Mouse (Mus musculus) kidney, adult 11 months (tissue): ENCODE results near the gene Nkapd1.
A peak's percentile ranks its signal among the peaks of the same experiment; 100 is the strongest.
"Not testable (repeated sequence)": the region's sequence is repeated elsewhere in the genome, so short reads cannot be mapped to it uniquely, and the experiment has no call there.

ENCODE experiments used
- DNase-seq: peaks from one replicate; pipeline ENCODE4 v3.0.0; 2022

Gene Nkapd1

GRCm38 (mm10) chr9:50616766-50617603, at the start of gene Nkapd1, which contains the start of gene Pih1d2:
Nkapd1 (minus strand) TSS chr9:50617464.
Pih1d2 (plus strand) TSS chr9:50617321.
- DNase-seq, result peak; percentile 88

- DNase-seq, result no peak
These were observed 49.2 kb upstream of the Nkapd1 start for GRCm38 (mm10) chr9:50666442-50666841.

DNA sequence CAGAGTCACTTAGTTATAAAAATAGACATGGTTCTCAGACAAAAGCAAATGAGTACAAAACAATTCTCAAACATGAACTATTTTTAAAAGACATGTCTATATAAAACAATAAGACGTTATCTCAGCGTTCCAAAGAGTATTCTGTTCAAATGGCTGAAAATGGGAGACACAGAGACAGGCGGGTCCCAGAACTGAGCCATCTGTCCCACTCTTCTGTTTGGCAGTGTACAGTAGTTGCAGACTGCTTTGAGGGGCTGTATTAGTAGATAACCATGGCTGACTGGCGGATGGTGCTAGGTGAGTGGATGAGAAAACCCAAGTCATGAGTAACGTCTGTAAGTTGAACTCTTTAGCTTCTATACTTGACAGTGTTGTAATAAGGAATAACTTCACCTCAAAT, 47.6 kb upstream of the Nkapd1 start:
- DNase-seq, result no peak

- DNase-seq, result peak; percentile 66
These were observed 43.2 kb upstream of the Nkapd1 start for GRCm38 (mm10) chr9:50660431-50660830.

GRCm38 (mm10) chr9:50659392-50660217, 42.3 kb upstream of the Nkapd1 start, which contains the start of gene Dlat:
Dlat (minus strand) TSS chr9:50659780.
- peak; percentile 89 for DNase-seq

DNA sequence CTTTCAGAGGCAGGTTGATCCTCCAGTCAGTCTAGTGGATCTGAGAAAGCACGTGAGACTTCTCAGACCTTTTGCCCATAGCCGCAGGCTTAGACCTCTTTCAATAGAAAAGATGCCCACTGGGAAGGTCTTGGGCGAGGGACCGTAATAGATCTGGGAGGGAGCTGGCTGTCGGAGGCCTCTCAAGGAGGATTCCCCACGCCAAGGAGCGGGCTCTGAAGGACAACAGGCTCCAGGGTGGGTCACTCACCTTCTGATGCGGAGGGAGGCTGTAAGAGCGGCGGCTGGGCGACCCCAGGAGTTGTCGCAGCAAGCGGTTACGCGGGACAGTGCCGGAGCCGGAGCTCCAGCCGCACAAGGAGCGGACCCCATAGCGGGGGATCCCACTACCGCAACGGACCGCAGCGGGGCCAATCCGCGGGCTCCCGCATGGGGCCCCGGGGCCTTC, 41.7 kb upstream of the Nkapd1 start:
- no peak for DNase-seq

- no peak for DNase-seq
These were observed 41.1 kb upstream of the Nkapd1 start for GRCm38 (mm10) chr9:50658391-50658790.

DNA sequence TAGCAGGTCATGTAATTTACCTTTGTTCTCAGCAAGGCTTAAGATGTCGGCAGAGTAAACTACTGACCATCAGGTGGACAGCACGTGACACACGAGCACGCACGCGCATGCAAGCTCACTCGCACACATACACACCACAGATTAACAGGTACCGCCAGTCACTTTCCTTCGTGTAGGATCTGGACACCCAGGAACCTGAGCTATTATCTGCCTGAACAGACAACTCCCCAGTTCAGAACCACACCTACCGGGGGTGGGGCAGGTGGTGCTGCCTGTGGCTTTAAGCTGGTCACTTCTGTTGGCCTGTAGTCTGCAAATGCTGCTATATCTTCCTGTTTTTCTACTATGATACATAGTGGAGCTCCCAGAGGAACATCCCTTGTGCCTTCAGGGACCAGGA, 33.2 kb upstream of the Nkapd1 start:
- DNase-seq, result no peak

GRCm38 (mm10) chr9:50646826-50647370, 29.6 kb upstream of the Nkapd1 start:
- DNase-seq, result no peak

DNA sequence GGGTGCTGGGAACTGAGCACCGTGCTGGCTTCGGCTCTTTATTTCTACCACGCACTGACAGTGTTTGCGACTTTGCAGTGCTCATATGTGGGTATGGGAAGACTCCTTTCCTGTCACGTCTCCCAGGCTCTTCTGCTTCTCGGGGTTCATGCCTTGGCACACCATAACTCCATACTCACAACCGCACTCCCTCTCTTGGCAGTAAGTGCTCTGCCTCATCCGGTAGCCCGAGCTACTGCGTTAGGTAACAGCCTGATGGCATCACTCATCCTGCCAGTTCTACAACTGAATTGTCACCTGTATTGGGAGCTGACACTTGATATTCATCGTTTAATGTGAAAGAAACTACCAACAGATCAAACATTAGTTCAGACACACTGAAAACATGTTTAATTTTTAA, 17.0 kb upstream of the Nkapd1 start:
- no peak for DNase-seq

GRCm38 (mm10) chr9:50633059-50633458, 15.8 kb upstream of the Nkapd1 start:
- no peak for DNase-seq

DNA sequence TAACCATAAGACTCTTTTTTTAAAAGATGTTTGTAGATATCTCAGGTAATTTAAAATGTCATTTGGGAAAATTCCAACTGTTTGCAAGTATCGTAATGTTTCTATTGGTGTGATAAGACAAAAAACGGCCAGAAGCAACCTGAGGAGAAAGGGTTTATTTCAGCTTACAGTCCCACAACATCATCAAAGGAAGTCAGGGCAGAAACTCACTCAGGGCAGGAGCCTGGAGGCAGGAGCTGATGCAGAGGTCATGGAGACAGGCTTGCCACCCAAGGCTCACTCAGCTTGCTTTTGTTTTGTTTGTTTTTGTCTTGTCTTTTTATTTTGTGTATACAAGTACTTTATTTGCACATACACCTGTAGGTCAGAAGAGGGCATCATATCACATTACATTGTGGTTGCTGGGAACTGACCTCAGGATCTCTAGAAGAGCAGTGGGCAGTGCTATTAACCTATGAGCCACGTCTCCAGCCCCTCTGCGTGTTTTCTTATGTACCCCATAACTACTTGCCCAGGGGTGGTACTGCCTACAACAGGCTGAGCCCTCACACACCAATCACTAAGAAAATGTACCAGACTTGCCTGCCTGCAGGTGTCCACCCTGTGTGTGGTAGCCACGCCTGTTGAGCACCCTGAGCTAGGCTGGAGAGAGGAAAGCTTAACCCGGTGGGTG, 14.9 kb upstream of the Nkapd1 start:
- DNase-seq, result no peak

- DNase-seq, result not testable (repeated sequence)
These were observed 13.6 kb upstream of the Nkapd1 start for GRCm38 (mm10) chr9:50630903-50631302.

DNA sequence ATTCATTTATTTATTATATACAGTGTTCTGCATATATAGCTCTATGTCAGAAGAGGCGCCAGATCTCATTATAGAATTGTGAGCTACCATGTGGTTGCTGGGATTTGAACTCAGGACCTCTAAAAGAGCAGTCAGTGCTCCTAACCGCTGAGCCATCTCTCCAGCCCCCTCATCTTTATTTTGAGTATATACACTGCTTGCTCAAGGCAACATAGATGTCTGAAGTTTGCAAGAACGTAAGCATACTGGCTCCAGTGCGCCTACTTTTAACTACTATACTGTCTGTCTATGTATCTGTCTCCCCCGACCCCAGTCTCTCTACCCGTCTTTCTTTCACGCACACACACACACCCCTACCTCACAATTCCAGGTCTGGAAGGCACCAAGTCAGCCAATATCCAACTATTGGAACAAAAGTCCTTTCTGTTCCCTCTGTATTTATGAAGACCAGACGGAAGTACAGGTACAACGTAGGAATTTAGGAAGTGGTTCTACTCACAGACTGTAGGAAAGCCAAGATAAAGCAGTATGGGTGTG, 598 bp upstream of the Nkapd1 start:
- DNase-seq, result no peak

GRCm38 (mm10) chr9:50616161-50616560, 1.1 kb downstream of the Nkapd1 start:
- DNase-seq, result no peak

DNA sequence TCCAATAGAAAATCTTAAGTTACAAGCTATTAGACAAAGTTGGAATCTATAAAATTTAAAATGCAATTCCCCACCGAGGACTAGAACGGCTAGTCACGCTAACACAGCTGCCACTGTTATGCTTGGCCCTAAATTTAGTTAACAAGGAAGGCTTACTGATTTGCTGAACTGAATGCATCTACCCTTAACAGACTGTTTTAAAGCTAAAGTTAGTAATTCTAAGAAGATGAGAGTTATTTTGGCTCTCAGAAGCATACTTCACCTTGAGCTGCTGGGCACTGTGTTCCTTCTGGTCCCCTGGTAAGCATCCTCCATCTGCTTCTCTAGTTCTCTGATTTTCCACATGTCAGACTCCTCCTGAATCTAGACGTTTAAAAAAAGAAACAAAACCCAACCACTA, 5.1 kb downstream of the Nkapd1 start:
- DNase-seq, result no peak

DNA sequence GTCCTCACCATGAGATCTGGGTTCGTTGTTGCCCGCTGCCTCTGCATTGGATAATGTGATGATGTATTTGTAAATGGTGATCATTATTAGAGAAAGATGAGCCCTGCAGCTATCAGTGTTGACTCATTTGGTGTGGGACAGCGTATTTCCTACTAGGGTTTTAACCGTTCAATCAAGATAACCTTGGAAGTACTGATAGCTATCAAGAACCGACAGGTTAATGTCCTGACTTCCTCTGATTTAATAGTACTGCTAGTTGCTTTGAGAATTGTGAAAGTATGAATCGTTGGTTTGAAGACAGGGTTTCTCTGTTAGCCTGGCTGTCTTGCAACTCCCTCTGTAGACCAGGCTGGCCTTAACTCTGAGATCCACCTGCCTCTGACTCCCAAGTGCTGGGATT, 12.9 kb downstream of the Nkapd1 start:
- no peak for DNase-seq

DNA sequence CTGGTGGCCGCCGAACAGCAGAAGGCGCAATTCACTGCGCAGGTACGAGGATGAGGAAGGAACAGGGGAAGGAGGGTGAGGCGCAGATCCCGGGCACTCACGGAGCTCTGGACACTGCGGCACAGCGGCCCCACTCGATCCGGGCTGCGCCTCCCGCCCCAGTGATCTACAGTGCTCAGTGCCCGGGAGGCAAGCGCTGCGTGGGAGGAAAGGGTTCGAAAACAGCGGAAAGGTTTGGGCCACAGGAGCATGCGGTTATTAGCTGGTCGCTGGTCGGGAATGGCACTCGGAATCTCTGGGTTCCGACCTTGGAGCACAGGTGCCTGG, 13.3 kb downstream of the Nkapd1 start:
- DNase-seq, result no peak

GRCm38 (mm10) chr9:50603189-50603997, 13.9 kb downstream of the Nkapd1 start, which contains the start of the genes Sdhd and Timm8b:
Sdhd (minus strand) TSS chr9:50603812.
Timm8b (plus strand) TSS chr9:50603910.
- DNase-seq, result peak; percentile 96

DNA sequence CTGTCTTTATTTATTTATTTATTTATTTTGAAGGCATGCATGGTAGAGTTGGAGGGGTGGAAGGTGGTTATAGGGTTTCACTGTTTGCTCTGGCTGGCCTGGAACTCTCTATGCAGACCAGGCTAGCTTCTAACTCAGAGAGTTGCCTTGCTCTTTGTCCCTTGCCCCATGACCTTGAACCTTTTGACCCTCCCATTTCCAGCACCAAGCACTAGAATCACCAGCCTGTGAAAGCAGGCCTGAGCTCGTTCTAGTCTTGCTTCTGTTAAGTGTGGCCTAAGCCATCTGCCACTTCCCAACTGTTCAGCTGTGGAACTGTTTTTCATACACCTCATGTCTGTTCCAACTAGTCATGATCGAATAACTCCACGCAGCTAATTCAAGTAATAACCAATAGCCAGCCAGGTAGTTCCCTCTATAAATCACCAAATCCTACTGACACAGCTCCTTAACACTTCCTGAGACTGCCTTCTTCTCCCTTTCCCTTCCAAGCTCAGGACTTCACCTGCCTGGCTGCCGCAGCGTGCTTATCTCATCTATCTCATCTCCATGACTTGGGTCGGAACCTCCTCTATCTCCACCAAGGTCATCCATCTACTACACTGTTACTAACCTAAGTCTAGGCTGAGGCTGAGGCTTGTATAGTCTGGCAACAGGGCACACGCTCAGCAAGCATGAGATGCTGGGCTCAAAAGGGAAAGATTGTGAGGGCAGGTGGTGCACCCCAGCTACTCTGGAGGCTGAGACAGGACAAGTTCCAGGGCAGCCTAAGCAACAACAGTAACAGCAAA, 15.0 kb downstream of the Nkapd1 start:
- peak; percentile 34 for DNase-seq

DNA sequence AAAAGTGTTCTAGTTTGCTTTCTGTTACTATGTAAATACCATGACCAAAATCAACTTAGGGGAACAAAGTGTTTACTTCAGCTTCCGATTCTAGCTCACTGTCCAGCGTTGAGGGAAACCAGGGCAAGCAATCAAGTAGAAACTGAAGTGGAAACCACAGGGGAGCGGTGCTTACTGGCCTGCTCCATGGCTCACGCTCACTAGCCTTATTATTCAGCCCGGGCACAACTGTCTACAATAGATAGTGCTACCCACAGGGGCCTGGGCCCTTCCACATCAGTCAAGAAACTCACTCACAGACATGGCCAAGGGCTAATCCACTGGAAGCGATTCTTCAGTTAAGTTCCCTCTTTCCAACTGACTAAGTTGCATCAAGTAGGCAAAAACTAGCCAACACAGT, 15.7 kb downstream of the Nkapd1 start:
- DNase-seq, result no peak
